Mouse (Mus musculus) G1E-ER4 (cell line): Measurements from ENCODE around the gene Fam173b. TPM values are rescaled to one million over a fixed set of nuclear protein-coding genes. Genes with fewer than 3 reads are reported as not detected.

ENCODE experiments used
- GATA1 ChIP-seq: IDR thresholded peaks from one replicate; pipeline ENCODE4 v1.8.0; 2012; ENCODE audit warnings: low read length, inconsistent platforms
- polyA plus RNA-seq: library from polyadenylated mRNA; stranded (reverse); fragments of >175 nt; gene quantifications from 2 replicates; pipeline ENCODE4 v1.2.3, GENCODE M21; 2012

Fam173b gene
- polyA plus RNA-seq, 1 experiment: 3.9 TPM

DNA sequence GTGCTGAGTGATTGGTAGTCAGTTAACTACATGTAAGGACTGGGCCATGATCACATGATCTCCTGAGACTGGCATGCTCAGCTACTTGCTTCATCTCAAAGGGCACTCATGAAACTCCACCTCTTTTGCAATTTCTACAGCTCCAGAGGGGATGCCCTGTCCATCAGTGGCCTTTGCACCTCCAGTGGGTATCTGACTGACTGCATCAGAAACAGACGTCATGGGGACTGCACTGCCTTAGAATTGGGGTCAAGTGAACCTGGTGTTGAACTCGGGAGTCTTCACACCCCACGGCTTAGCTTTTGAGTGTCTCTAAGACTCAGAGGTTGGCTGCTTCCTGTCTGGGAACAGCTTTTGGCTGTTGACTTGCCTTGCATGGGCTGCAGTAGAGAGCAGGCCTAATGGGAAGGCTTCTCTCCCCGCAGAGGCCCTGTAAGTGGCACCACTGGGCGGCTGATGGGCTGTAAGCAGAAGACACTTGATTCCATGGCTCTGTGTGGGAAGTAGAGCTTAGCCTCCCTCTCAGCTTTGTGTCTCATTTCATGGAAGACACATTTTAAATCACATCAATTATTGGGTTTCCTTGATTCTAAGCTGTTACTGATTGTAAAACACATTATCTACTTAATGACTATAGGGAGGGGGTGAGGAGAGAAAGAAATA lies 58.6 kb downstream of the Fam173b start:
- no peak for TF ChIP-seq GATA1

GRCm38 (mm10) chr15:31660844-31661243 lies 59.2 kb downstream of the Fam173b start:
- TF ChIP-seq GATA1: no peak

DNA sequence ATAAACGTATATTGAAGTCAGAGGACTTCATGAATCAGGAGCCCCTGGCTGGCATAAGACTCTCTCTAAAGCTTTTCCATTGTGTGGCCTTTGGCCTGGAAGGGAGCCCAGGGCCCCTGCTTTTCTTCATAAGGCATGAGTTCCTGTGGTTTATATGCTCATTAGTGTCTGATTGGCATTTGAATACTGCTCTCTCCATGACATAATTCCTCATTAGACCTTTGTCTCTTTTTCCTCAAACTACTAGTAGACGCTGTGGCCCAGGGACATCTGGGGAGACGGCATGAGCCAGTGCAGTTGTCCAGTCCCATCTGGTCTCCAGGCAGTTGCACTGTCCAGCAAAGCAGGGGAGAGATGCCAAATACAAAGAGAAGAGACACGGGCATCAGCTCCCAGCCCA lies 60.1 kb downstream of the Fam173b start:
- no peak for TF ChIP-seq GATA1

DNA sequence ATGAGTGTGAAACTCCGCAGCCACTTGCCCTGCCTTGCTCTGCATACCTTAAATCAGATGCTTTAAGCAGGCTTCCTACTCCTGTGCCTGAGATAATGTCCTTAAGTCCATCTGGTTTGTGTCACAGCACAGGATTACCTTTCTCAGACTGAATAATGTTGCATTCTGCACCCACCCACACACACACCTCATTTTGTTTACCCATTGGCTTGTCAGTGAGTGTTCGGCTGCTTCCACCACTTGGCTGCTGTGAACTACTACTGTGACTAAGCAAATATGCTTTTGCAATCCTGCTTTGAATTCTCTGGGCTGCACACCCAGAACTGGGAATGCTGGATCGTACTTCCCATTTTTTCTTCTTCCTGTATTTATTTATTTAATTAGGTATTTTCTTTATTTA lies 61.4 kb downstream of the Fam173b start:
- TF ChIP-seq GATA1: no peak

Other genes starting within 250 kb of the Fam173b start
- not detected in 2 replicates for gene Ankrd33b, start 234.1 kb upstream of the Fam173b start, polyA plus RNA-seq
- 0.73 and 1.0 TPM in 2 replicates for gene Ropn1l, start 148.1 kb upstream of the Fam173b start, polyA plus RNA-seq
- 73.7 and 91.4 TPM in 2 replicates for gene March6, start 70.8 kb upstream of the Fam173b start, polyA plus RNA-seq
- gene Cmbl, start 36.5 kb upstream of the Fam173b start, polyA plus RNA-seq: not detected in 2 replicates
- gene Cct5, start within 50 bp of the Fam173b start, polyA plus RNA-seq: 42.2 and 46.0 TPM in 2 replicates